Mouse (Mus musculus): ENCODE results near the gene 4932414N04Rik.

The 4932414N04Rik gene

GRCm38 (mm10) chr2:68796011-68796775 lies 139.9 kb downstream of the 4932414N04Rik start:
- in situ Hi-C loops (cut with MboI; ENCODE audit: low pct_unique_long_range_greater_than_20kb in 1 of 2, low sequenced_read_pairs in 2 of 2, unreplicated experiment in 1 of 2) = loop anchor here in 1 of 2 experiments (25.0 kb wide), 1 partner anchor 266 kb away; no protein-coding TSS in a partner anchor

- in situ Hi-C loops (cut with MboI; ENCODE audit: low pct_unique_long_range_greater_than_20kb in 1 of 2, low sequenced_read_pairs in 2 of 2, unreplicated experiment in 1 of 2) = loop anchor here in 1 of 2 experiments (25.0 kb wide), 1 partner anchor 265 kb away; no protein-coding TSS in a partner anchor
These were observed 140.8 kb downstream of the 4932414N04Rik start for GRCm38 (mm10) chr2:68797106-68797505.
